Mouse (Mus musculus) G1E-ER4 (cell line): Measurements from ENCODE around the gene Zfp42. TPM values are rescaled to one million over a fixed set of nuclear protein-coding genes. Genes with fewer than 3 reads are reported as not detected.

Experiments used
- GATA1 ChIP-seq: IDR thresholded peaks from one replicate; pipeline ENCODE4 v1.8.0; 2012; ENCODE audit warnings: low read length, inconsistent platforms
- polyA plus RNA-seq: library from polyadenylated mRNA; stranded (reverse); fragments of >175 nt; gene quantifications from 2 replicates; pipeline ENCODE4 v1.2.3, GENCODE M21; 2012

Gene Zfp42
- polyA plus RNA-seq, 1 experiment = not detected

DNA sequence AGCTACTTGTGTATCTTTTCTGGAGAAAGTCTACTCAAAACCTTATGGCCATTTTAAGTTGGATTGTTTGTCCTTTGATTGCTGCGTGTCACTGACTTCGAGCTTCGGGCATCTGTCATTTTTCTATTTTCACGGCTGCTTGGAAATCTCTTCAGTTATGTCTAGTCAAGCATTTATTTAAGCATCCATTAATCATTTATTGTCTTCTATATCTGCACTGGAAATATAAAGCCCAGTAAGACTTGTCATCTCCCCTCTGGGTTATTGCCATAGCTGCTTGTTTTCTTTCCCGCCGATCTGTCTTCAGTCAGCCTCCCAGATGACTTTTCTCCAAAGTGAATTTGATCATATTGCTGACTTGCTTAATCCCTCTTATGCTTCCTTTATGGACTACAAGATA is 19.3 kb downstream of the Zfp42 start:
- no peak for TF ChIP-seq GATA1

DNA sequence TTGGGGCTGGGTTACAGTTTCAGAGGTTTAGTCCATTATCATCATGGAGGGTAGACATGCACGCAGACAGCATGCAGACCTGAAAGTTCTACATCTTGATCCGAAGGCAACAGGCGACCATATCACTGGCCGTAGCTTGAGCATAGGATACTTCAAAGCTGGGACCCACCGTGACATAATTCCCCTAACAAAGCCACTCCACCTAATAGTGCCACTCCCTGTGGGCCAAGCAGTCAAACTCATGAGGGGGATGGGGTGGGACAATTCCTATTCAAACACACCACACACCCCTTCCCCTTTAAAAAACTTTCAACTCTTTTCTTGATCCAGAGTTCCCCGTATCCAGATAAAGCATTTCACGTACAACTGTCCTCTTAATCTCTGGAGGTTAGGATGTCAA is 23.5 kb downstream of the Zfp42 start:
- no peak for TF ChIP-seq GATA1

DNA sequence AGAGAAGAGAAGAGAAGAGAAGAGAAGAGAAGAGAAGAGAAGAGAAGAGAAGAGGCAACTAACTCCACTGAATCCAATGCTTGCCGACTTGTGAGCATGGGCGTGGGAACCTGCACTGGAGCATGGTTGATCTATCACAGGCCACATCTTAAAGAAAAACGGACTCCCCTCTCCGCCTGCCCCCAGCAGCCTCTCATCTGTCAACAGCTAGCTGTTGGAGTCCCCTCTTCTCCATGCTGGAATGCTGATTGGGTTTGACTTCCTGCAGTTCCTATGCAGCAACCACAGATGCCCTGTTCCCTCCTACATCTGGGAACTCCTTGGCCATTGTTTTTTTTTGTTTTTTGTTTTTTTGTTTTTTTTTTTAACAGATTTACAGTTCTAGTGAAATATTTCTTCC is 28.4 kb downstream of the Zfp42 start:
- no peak for TF ChIP-seq GATA1

DNA sequence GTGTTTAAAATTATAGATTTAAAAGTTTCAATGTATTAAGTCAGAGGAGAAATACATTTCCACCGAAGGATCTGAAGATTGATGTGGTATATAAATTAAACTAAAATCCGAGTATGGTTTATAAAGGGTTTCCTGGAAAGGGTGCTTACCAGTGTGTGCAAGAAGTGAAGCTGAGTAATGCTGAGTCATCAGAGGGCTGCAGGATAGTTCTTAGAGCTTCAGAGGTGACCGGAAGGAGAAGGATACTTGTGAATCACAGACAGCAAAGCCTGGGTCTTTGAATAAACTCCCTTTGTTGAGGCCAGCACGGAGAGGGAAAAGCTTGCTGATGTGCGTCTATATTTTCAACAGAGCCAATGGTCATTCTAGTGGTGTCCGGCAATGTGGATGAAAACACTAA is 45.8 kb downstream of the Zfp42 start:
- no peak for TF ChIP-seq GATA1

DNA sequence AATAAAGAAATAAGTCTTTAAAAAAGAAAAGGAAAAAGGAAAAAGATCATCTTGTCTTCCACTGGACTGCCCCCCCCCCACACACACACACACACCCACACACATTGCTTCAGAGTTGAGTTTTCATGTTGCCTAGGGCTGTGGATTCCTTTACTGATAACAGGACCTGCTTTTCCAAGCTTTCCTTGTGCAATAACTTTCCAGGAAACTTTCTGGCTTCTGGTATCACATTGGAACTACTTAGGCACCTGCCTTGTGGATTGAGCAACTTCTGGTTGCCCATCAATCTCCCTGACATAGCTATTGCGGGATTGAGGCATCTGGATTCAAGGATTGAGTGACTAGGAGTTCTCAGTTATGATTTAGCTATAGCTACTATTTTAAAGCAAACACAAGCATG is 48.9 kb downstream of the Zfp42 start:
- TF ChIP-seq GATA1 = no peak

DNA sequence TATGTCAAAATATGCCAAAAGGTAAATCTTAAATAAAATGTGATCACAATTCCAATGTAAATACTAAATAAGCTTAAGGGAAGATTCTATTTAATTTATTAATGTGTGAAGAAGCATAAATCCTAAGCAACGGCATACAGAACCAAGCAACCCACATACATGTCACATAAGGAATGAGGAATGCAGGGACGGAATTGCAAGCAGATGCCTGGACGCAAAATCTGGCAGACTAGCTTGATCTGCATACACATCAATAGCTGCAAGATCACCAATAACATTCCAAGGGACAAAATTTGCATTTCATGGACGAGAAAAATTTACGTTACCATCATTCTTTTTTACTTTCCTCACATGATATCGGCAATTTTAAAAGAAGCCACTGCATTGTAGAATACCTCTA is 51.1 kb downstream of the Zfp42 start:
- no peak for TF ChIP-seq GATA1

DNA sequence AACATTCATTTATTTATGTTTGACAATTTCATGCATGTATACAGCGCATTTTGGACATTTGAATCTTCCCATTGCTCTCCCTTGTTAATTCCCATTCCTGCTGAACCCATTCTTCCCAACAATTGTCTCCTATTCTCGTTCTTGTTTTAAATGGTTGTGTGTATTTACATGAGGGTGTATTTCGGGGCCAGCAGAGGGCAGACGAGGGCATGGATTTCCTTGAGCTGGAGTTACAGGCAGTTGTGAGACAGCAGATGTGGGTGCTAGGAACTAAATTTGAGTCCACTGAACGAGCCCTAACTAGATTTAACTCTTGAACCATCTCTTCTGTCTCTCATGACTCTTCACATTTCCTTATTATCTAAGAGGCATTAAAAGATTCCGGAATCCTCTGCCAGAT is 55.1 kb downstream of the Zfp42 start:
- no peak for TF ChIP-seq GATA1

DNA sequence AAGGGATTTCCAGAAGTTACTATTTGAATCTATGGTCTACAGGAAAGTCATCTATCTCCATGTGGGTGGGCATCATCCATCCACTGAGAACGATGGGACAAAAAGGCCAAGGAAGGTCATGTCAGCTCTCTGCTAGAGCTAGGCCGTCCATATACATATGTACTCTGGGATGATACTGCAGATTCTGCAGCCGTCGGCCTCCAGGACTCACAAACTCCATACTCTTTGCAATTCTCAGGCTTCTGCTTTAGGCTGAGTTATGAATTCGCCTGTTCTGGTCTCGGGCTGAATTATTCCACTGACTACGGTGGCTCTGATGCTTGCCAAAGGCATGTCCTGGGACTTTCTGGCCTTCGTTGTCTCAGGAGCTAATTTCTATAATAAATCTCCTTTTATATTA is 58.1 kb downstream of the Zfp42 start:
- no peak for TF ChIP-seq GATA1

Other genes with a start within 250 kb of the Zfp42 start
- not detected in 2 replicates for gene Triml1, start 165.5 kb downstream of the Zfp42 start, polyA plus RNA-seq
- not detected in 2 replicates for gene Triml2, start 126.4 kb downstream of the Zfp42 start, polyA plus RNA-seq
- not detected in 2 replicates for gene Adam26b, start 221.1 kb upstream of the Zfp42 start, polyA plus RNA-seq